Mouse (Mus musculus) embryonic facial prominence, embryonic 12.5 days (tissue): ENCODE results near the gene Haus7. TPM values are rescaled to one million over a fixed set of nuclear protein-coding genes. Genes with fewer than 3 reads are reported as not detected.
"Not testable (repeated sequence)": the region's sequence is repeated elsewhere in the genome, so short reads cannot be mapped to it uniquely, and the experiment has no call there.

Experiments used
- ATAC-seq: fragments of 200-750 bp; cut with Nextera tagmentation; 2 replicates; pipeline ENCODE4 v1.8.0; 2017; ENCODE audit not compliant: insufficient number of reproducible peaks, insufficient read depth, low FRiP score, low TSS enrichment
- H3K27ac ChIP-seq: fragments of 300-500 bp; sonication (generic); 2 replicates; pipeline ENCODE4 v1.5.1; 2016; ENCODE audit warnings: mild to moderate bottlenecking
- H3K27me3 ChIP-seq: fragments of 300-500 bp; sonication (generic); 2 replicates; pipeline ENCODE4 v1.6.1; 2016; ENCODE audit warnings: mild to moderate bottlenecking, moderate library complexity
- H3K36me3 ChIP-seq: fragments of 300-500 bp; sonication (generic); 2 replicates; pipeline ENCODE4 v1.6.1; 2016; ENCODE audit warnings: mild to moderate bottlenecking
- H3K4me1 ChIP-seq: fragments of 300-500 bp; sonication (generic); 2 replicates; pipeline ENCODE4 v1.6.1; 2016
- H3K4me2 ChIP-seq: fragments of 300-500 bp; sonication (generic); replicated peaks from 2 replicates; pipeline ENCODE4 v1.6.1; 2016; ENCODE audit warnings: mild to moderate bottlenecking, moderate library complexity
- H3K4me3 ChIP-seq: fragments of 300-500 bp; sonication (generic); 2 replicates; pipeline ENCODE4 v1.5.1; 2016; ENCODE audit warnings: mild to moderate bottlenecking
- H3K9ac ChIP-seq: fragments of 300-500 bp; sonication (generic); 2 replicates; pipeline ENCODE4 v1.6.1; 2016; ENCODE audit warnings: mild to moderate bottlenecking, moderate library complexity
- H3K9me3 ChIP-seq: fragments of 300-500 bp; sonication (generic); 2 replicates; pipeline ENCODE4 v1.6.1; 2016; ENCODE audit warnings: mild to moderate bottlenecking, moderate library complexity
- WGBS: fragments of 180-500 bp; shearing (Covaris S2); methylation state at CpG from one replicate; pipeline ENCODE4 v1.1.7; 2016; 5-methylcytosine and 5-hydroxymethylcytosine counted together
- polyA plus RNA-seq: library from polyadenylated mRNA; unstranded; fragments of >200 nt; fragmentation: Nextera tagmentation; extraction: Ambion mirVana; gene quantifications from 2 replicates; pipeline ENCODE4 v1.2.1, GENCODE M21; 2016

Gene Haus7
- polyA plus RNA-seq, 1 experiment from 2014 or later, result 85.4 TPM

GRCm38 (mm10) chrX:73400951-73401350, 57.9 kb downstream of the Haus7 start:
- Histone ChIP-seq H3K4me2 (no peak overlapping the region), H3K4me3 (no peak overlapping the region), H3K27me3 (0 out of 2 replicates have a peak, but pooled peaks cover 6% of the 10 kb centered on the region), H3K9ac (no peak overlapping the region), H3K36me3 (no peaks in the 10 kb centered on the region), H3K27ac (no peak overlapping the region), H3K4me1 (no peaks in the 10 kb centered on the region), H3K9me3 (no peaks in the 10 kb centered on the region)
- 91% methylated on average over 20 of the region's 20 CpGs for WGBS
- no peak for ATAC-seq

- not testable (repeated sequence) for ATAC-seq, H3K9me3 ChIP-seq, H3K4me1 ChIP-seq, H3K27me3 ChIP-seq, H3K27ac ChIP-seq, H3K4me3 ChIP-seq, H3K4me2 ChIP-seq, H3K9ac ChIP-seq, H3K36me3 ChIP-seq
- WGBS, result 78% methylated on average over 2 of the region's 2 CpGs
Measured at GRCm38 (mm10) chrX:73398636-73399035, 60.2 kb downstream of the Haus7 start, which contains the start of gene Gm18336. Gene Gm18336 (minus strand): TSS chrX:73398736.

DNA sequence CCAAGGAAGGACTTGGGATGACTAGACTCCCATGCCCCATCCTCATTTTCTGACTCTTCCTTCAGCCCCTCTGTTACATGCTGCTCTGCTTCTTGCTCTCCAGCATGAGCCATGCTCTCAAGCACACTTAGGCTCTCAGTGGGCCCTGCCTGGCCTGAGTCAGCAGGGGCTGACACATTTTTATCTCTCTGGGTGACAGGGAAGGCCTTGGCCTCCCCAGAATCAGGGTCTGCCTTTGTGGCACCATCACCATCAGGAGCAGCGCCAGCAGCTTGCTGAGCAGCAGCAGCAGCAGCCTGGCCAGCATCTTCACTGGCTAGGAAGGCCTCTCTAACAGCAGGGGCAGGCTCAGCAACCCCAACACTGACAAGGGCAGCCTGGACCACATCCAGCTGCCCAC, 62.4 kb downstream of the Haus7 start:
- H3K27ac ChIP-seq, result no peak overlapping the region
- H3K27me3 ChIP-seq, result peaks cover 6% of the 10 kb centered on the region; the same call in 1 of the 2 replicates
- H3K9ac ChIP-seq, result no peak overlapping the region
- H3K9me3 ChIP-seq, result no peaks in the 10 kb centered on the region
- no peak for ATAC-seq
- no peak overlapping the region for H3K4me2 ChIP-seq
- no peaks in the 10 kb centered on the region for H3K4me1 ChIP-seq
- H3K4me3 ChIP-seq, result no peak overlapping the region
- WGBS, result 80% methylated on average over 1 of the region's 1 CpGs
- no peaks in the 10 kb centered on the region for H3K36me3 ChIP-seq

GRCm38 (mm10) chrX:73391481-73391880, 67.4 kb downstream of the Haus7 start:
- H3K9me3 ChIP-seq, result no peaks in the 10 kb centered on the region
- H3K27ac ChIP-seq, result no peak overlapping the region
- no peak overlapping the region for H3K9ac ChIP-seq
- H3K27me3 ChIP-seq, result peaks cover 2% of the 10 kb centered on the region; the same call in 1 of the 2 replicates
- H3K4me2 ChIP-seq, result no peak overlapping the region
- H3K4me1 ChIP-seq, result no peaks in the 10 kb centered on the region
- ATAC-seq, result no peak
- no peaks in the 10 kb centered on the region for H3K36me3 ChIP-seq
- no peak overlapping the region for H3K4me3 ChIP-seq
- WGBS, result 87% methylated on average over 4 of the region's 4 CpGs

Other genes with a start within 250 kb of the Haus7 start
- 0.64 and 0.69 TPM in 2 replicates for gene Xlr4b, start 244.7 kb downstream of the Haus7 start, polyA plus RNA-seq
- 11.6 and 11.8 TPM in 2 replicates for gene F8a, start 230.8 kb downstream of the Haus7 start, polyA plus RNA-seq
- 0.47 TPM in 1 of 2 replicates, not detected in the other for gene Xlr4c, start 215.9 kb downstream of the Haus7 start, polyA plus RNA-seq
- not detected in 2 replicates for gene Xlr3c, start 193.7 kb downstream of the Haus7 start, polyA plus RNA-seq
- not detected in 2 replicates for gene Xlr5a, start 166.1 kb downstream of the Haus7 start, polyA plus RNA-seq
- gene Xlr5c, start 166.1 kb downstream of the Haus7 start, polyA plus RNA-seq, result not detected in 2 replicates
- not detected in 2 replicates for gene Gm45015, start 122.2 kb downstream of the Haus7 start, polyA plus RNA-seq
- gene Zfp275, start 116.4 kb downstream of the Haus7 start, polyA plus RNA-seq, result 21.2 and 21.6 TPM in 2 replicates
- gene Gm18336, start 60.3 kb downstream of the Haus7 start, polyA plus RNA-seq, result not detected in 2 replicates
- gene Zfp92, start 47.9 kb downstream of the Haus7 start, polyA plus RNA-seq, result 0.19 and 0.29 TPM in 2 replicates
- not detected in 2 replicates for gene Trex2, start 23.7 kb downstream of the Haus7 start, polyA plus RNA-seq
- gene Bgn, start 24.6 kb upstream of the Haus7 start, polyA plus RNA-seq, result 43.0 and 46.6 TPM in 2 replicates
- gene Atp2b3, start 44.0 kb upstream of the Haus7 start, polyA plus RNA-seq, result 0.69 and 0.73 TPM in 2 replicates
- 23.2 and 23.7 TPM in 2 replicates for gene Dusp9, start 180.4 kb upstream of the Haus7 start, polyA plus RNA-seq
- 13.1 and 13.5 TPM in 2 replicates for gene Pnck, start 201.1 kb upstream of the Haus7 start, polyA plus RNA-seq
- gene Slc6a8, start 214.1 kb upstream of the Haus7 start, polyA plus RNA-seq, result 8.3 and 9.0 TPM in 2 replicates